In the genomic region with DNA sequence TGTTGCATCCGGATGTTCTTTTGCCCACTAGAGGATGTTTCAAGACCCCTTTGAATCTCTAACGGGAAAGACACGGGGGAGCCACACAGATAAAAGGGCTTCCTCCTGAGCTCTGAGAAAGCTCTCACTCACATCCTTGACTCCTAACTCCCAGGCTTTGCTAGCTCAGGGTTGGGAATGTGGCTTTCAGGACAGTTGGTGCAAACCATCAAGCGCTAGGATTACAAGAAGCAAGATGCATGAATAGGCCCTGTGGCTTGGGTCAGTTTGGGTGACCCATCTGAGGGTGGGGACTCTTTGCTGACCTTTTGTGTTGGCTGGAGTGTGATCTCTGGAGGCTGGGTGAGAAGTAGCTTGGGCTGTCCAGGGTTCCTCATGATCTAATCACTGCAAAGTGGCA, we compare ENCODE assay signal across 21 mouse cellular contexts. TPM values are rescaled to one million over a fixed set of nuclear protein-coding genes. Genes with fewer than 3 reads are reported as not detected.
DNase-seq lines count a peak whose midpoint lies in the region; ATAC-seq lines count a peak whose summit lies in the region.
"Had no signal": no experiment of that assay in that cellular context is flagged by ENCODE, and none has a peak within 500 bp of the region (broad histone marks: within the 10 kb centered on the region; RNA-seq: fewer than 3 reads in every experiment).

No protein-coding gene starts in this region.

- peak overlapping the region; percentile 58; the same call in 1 of the 2 replicates for H3K4me2 ChIP-seq in embryonic facial prominence, embryonic 13.5 days
- H3K4me2 ChIP-seq in hindbrain, embryonic 11.5 days (replicated peaks; ENCODE audit: low read depth, low read length) = no peak overlapping the region
- H3K4me2 ChIP-seq in hindbrain, embryonic 14.5 days (replicated peaks) = no peak overlapping the region
- H3K4me2 ChIP-seq in forebrain, embryonic 14.5 days (ENCODE audit: low read length) = peak overlapping the region; percentile 66; the same call in 1 of the 2 replicates

- DNase-seq in embryonic facial prominence, embryonic 10.5 days (ENCODE audit: low spot score) = no peak
- peak; percentile 34 for DNase-seq in hindbrain, embryonic 11.5 days (ENCODE audit: low spot score)
- no peak for DNase-seq in hindbrain, embryonic 14.5 days (ENCODE audit: low spot score)
- DNase-seq in forebrain, embryonic 14.5 days (ENCODE audit: low spot score) = no peak
- DNase-seq: adrenal gland, postnatal 14 days; cerebellum, adult 18-20 months; embryo, embryonic 11 days; gastrocnemius, adult 2 months; gastrocnemius, postnatal 25 days; heart, postnatal 36 days; kidney, adult 8-10 months had no signal

- H3K9ac ChIP-seq in embryonic facial prominence, embryonic 13.5 days = no peak overlapping the region
- H3K9ac ChIP-seq in hindbrain, embryonic 11.5 days (ENCODE audit: low read depth, low read length) = no peak overlapping the region
- H3K9ac ChIP-seq in hindbrain, embryonic 14.5 days = no peak overlapping the region
- no peak overlapping the region; the same call in 1 of the 2 replicates for H3K9ac ChIP-seq in forebrain, embryonic 14.5 days (ENCODE audit: low read length)
- H3K9ac ChIP-seq: heart, embryonic 13.5 days; hindbrain, embryonic 15.5 days had no signal

- H3K36me3 ChIP-seq in embryonic facial prominence, embryonic 13.5 days = no peaks in the 10 kb centered on the region
- no peaks in the 10 kb centered on the region for H3K36me3 ChIP-seq in embryonic facial prominence, embryonic 10.5 days (replicated peaks)
- H3K36me3 ChIP-seq in hindbrain, embryonic 11.5 days (ENCODE audit: control insufficient read depth, insufficient read depth, low read length) = no peaks in the 10 kb centered on the region
- H3K36me3 ChIP-seq in hindbrain, embryonic 14.5 days (replicated peaks; ENCODE audit: control insufficient read depth, insufficient read depth) = no peaks in the 10 kb centered on the region
- no peaks in the 10 kb centered on the region for H3K36me3 ChIP-seq in forebrain, embryonic 14.5 days (ENCODE audit: control insufficient read depth, insufficient read depth, low read length)
- H3K36me3 ChIP-seq: heart, embryonic 13.5 days; hindbrain, embryonic 15.5 days had no signal

- H3K27me3 ChIP-seq in embryonic facial prominence, embryonic 13.5 days = peaks cover 95% of the 10 kb centered on the region
- H3K27me3 ChIP-seq in embryonic facial prominence, embryonic 10.5 days (replicated peaks; ENCODE audit: low read depth, poor library complexity, severe bottlenecking) = peaks cover 100% of the 10 kb centered on the region
- peaks cover 88% of the 10 kb centered on the region for H3K27me3 ChIP-seq in hindbrain, embryonic 11.5 days (ENCODE audit: control insufficient read depth, insufficient read depth, low read length)
- peaks cover 98% of the 10 kb centered on the region for H3K27me3 ChIP-seq in hindbrain, embryonic 14.5 days (ENCODE audit: control insufficient read depth, insufficient read depth, low read length)
- peaks cover 44% of the 10 kb centered on the region for H3K27me3 ChIP-seq in forebrain, embryonic 14.5 days (replicated peaks; ENCODE audit: control insufficient read depth, insufficient read depth, low read length)

- peaks cover 34% of the 10 kb centered on the region for H3K4me1 ChIP-seq in embryonic facial prominence, embryonic 13.5 days
- peaks cover 19% of the 10 kb centered on the region for H3K4me1 ChIP-seq in embryonic facial prominence, embryonic 10.5 days
- no peaks in the 10 kb centered on the region for H3K4me1 ChIP-seq in hindbrain, embryonic 11.5 days (replicated peaks; ENCODE audit: control insufficient read depth, insufficient read depth, low read length)
- no peaks in the 10 kb centered on the region for H3K4me1 ChIP-seq in hindbrain, embryonic 14.5 days (replicated peaks; ENCODE audit: control insufficient read depth, insufficient read depth, low read length)
- peaks cover 12% of the 10 kb centered on the region for H3K4me1 ChIP-seq in forebrain, embryonic 14.5 days (ENCODE audit: control insufficient read depth, insufficient read depth, low read length)

- no peak overlapping the region for H3K4me3 ChIP-seq in embryonic facial prominence, embryonic 13.5 days
- H3K4me3 ChIP-seq in embryonic facial prominence, embryonic 10.5 days = no peak overlapping the region
- no peak overlapping the region for H3K4me3 ChIP-seq in hindbrain, embryonic 11.5 days (ENCODE audit: low read depth, low read length)
- no peak overlapping the region for H3K4me3 ChIP-seq in hindbrain, embryonic 14.5 days (replicated peaks; ENCODE audit: low read length)
- H3K4me3 ChIP-seq in forebrain, embryonic 14.5 days (ENCODE audit: low read depth, low read length) = no peak overlapping the region
- H3K4me3 ChIP-seq: erythroblast, embryonic 14.5 days; gastrocnemius, adult 2 months; hindbrain, embryonic 15.5 days had no signal

- no peak for ATAC-seq in embryonic facial prominence, embryonic 13.5 days (ENCODE audit: insufficient number of reproducible peaks, insufficient read depth, low FRiP score, low TSS enrichment, low read depth)
- no peak for ATAC-seq in hindbrain, embryonic 11.5 days (ENCODE audit: low FRiP score)
- no peak for ATAC-seq in hindbrain, embryonic 14.5 days (ENCODE audit: low FRiP score)
- ATAC-seq in erythroblast, adult 5-6 weeks (replicated peaks; ENCODE audit: low FRiP score, poor library complexity, severe bottlenecking) = 0 out of 2 replicates have a peak, but pooled peaks have one; percentile 25
- no peak for ATAC-seq in forebrain, embryonic 14.5 days
- no peak for ATAC-seq in cerebellum, adult (ENCODE audit: insufficient number of reproducible peaks, low FRiP score, low TSS enrichment)
- ATAC-seq: intestine, embryonic 16.5 days had no signal

- no peak overlapping the region for H3K27ac ChIP-seq in embryonic facial prominence, embryonic 13.5 days
- H3K27ac ChIP-seq in embryonic facial prominence, embryonic 10.5 days (replicated peaks) = no peak overlapping the region
- H3K27ac ChIP-seq in hindbrain, embryonic 11.5 days (ENCODE audit: low read depth, low read length) = no peak overlapping the region
- H3K27ac ChIP-seq in hindbrain, embryonic 14.5 days = no peak overlapping the region
- H3K27ac ChIP-seq in forebrain, embryonic 14.5 days (ENCODE audit: low read depth, low read length) = no peak overlapping the region
- H3K27ac ChIP-seq: gastrocnemius, adult 2 months; heart, embryonic 13.5 days; hindbrain, embryonic 15.5 days had no signal

- no peaks in the 10 kb centered on the region for H3K9me3 ChIP-seq in embryonic facial prominence, embryonic 13.5 days
- H3K9me3 ChIP-seq in embryonic facial prominence, embryonic 10.5 days = no peaks in the 10 kb centered on the region
- no peaks in the 10 kb centered on the region for H3K9me3 ChIP-seq in hindbrain, embryonic 11.5 days (ENCODE audit: control insufficient read depth, low read length)
- no peaks in the 10 kb centered on the region for H3K9me3 ChIP-seq in hindbrain, embryonic 14.5 days (ENCODE audit: control insufficient read depth, low read length)
- H3K9me3 ChIP-seq in forebrain, embryonic 14.5 days (replicated peaks; ENCODE audit: control insufficient read depth, low read length) = no peaks in the 10 kb centered on the region
- H3K9me3 ChIP-seq: heart, embryonic 13.5 days; hindbrain, embryonic 15.5 days had no signal

- 13% methylated on average over 4 of the region's 4 CpGs for WGBS in embryonic facial prominence, embryonic 13.5 days
- WGBS in embryonic facial prominence, embryonic 10.5 days = 6% methylated on average over 4 of the region's 4 CpGs
- WGBS in hindbrain, embryonic 11.5 days = 2% methylated on average over 4 of the region's 4 CpGs
- 2% methylated on average over 4 of the region's 4 CpGs for WGBS in hindbrain, embryonic 14.5 days
- 26% methylated on average over 4 of the region's 4 CpGs for WGBS in forebrain, embryonic 14.5 days

RNA-seq across cellular contexts. Expression of a gene that starts 5.9 kb away (rescaled TPM):
- polyA plus RNA-seq in embryonic facial prominence, embryonic 13.5 days (2015; fragmentation: Nextera tagmentation; extraction: Ambion mirVana) = 23.8 and 24.7 TPM in 2 replicates
- 8.0 and 12.1 TPM in 2 replicates for polyA plus RNA-seq in embryonic facial prominence, embryonic 10.5 days (2016; fragmentation: Nextera tagmentation; extraction: Ambion mirVana)
- polyA plus RNA-seq in hindbrain, embryonic 11.5 days (2014; fragmentation: Nextera tagmentation; extraction: Ambion mirVana) = 1.0 and 1.4 TPM in 2 replicates
- 0.26 TPM in 1 of 2 replicates, not detected in the other for polyA plus RNA-seq in hindbrain, embryonic 14.5 days (2014; fragmentation: Nextera tagmentation; extraction: Ambion mirVana)
- not detected in 2 replicates for total RNA-seq in erythroblast, adult 5-6 weeks (2015; ENCODE audit: low replicate concordance)
- 0.77 TPM in 1 of 2 replicates, not detected in the other for total RNA-seq in erythroblast, adult 5-6 weeks (2017; ENCODE audit: low replicate concordance)
- polyA plus RNA-seq in forebrain, embryonic 14.5 days (2014; fragmentation: Nextera tagmentation; extraction: Ambion mirVana) = 9.3 and 9.4 TPM in 2 replicates
- total RNA-seq: adrenal gland, postnatal 14 days; granulocyte monocyte progenitor cell, adult 5-6 weeks; heart, postnatal 36 days had no signal
- polyA plus RNA-seq: C2C12; erythroblast, embryonic 14.5 days; heart, embryonic 13.5 days; heart, postnatal 0 days; intestine, embryonic 16.5 days had no signal

Comparison
In these comparisons a context has a peak if more than half of its experiments do, and no peak if none do; other contexts are left out.
1. H3K4me2 ChIP-seq: peak in embryonic facial prominence, embryonic 13.5 days (single experiment) and forebrain, embryonic 14.5 days (single experiment); none in hindbrain, embryonic 11.5 days (single experiment) and hindbrain, embryonic 14.5 days (single experiment).